Mouse (Mus musculus): ENCODE results near the gene Polr2e. TPM values are rescaled to one million over a fixed set of nuclear protein-coding genes. Genes with fewer than 3 reads are reported as not detected.

The Polr2e gene
- 141 and 153 TPM in 2 replicates for polyA plus RNA-seq (2015; fragmentation: Nextera tagmentation; extraction: Ambion mirVana)

- WGBS = 0% methylated on average over 40 of the region's 40 CpGs
- Histone ChIP-seq H3K9me3 (no peaks in the 10 kb centered on the region), H3K4me3 (peak within 1 kb of the TSS; percentile 86), H3K9ac (peak within 1 kb of the TSS; percentile 86), H3K27ac (replicated peaks) (peak within 1 kb of the TSS; percentile 71), H3K27me3 (no peaks in the 10 kb centered on the region), H3K4me2 (peak within 1 kb of the TSS; percentile 89), H3K36me3 (peaks cover 37% of the 10 kb centered on the region), H3K4me1 (replicated peaks) (peaks cover 26% of the 10 kb centered on the region)
- peak; percentile 96 for ATAC-seq (ENCODE audit: low read depth)
Observed at GRCm38 (mm10) chr10:80039559-80039979, at the start of gene Polr2e. Gene Polr2e, minus strand, starts transcription at chr10:80039795.

GRCm38 (mm10) chr10:80089146-80089545, 49.6 kb upstream of the Polr2e start:
- Histone ChIP-seq H3K9me3 (no peaks in the 10 kb centered on the region), H3K4me3 (no peak overlapping the region), H3K36me3 (peaks cover 11% of the 10 kb centered on the region), H3K4me1 (replicated peaks) (peaks cover 4% of the 10 kb centered on the region; the same call in 1 of the 2 replicates), H3K27me3 (no peaks in the 10 kb centered on the region), H3K4me2 (no peak overlapping the region), H3K9ac (no peak overlapping the region), H3K27ac (replicated peaks) (no peak overlapping the region)
- WGBS = 51% methylated on average over 4 of the region's 4 CpGs
- no peak for ATAC-seq (ENCODE audit: low read depth)

GRCm38 (mm10) chr10:80087483-80087882, 47.9 kb upstream of the Polr2e start:
- WGBS = 91% methylated on average over 8 of the region's 8 CpGs
- Histone ChIP-seq H3K4me3 (no peak overlapping the region), H3K4me1 (replicated peaks) (peaks cover 4% of the 10 kb centered on the region; the same call in 1 of the 2 replicates), H3K9ac (no peak overlapping the region), H3K27me3 (no peaks in the 10 kb centered on the region), H3K27ac (replicated peaks) (no peak overlapping the region), H3K9me3 (no peaks in the 10 kb centered on the region), H3K36me3 (peaks cover 28% of the 10 kb centered on the region), H3K4me2 (no peak overlapping the region)
- ATAC-seq (ENCODE audit: low read depth) = no peak

- H3K36me3 ChIP-seq = peaks cover 34% of the 10 kb centered on the region
- no peaks in the 10 kb centered on the region for H3K27me3 ChIP-seq
- H3K9me3 ChIP-seq = no peaks in the 10 kb centered on the region
- H3K9ac ChIP-seq = no peak overlapping the region
- H3K4me2 ChIP-seq = no peak overlapping the region
- no peak overlapping the region for H3K27ac ChIP-seq (replicated peaks)
- ATAC-seq (ENCODE audit: low read depth) = no peak
- no peak overlapping the region for H3K4me3 ChIP-seq
- peaks cover 4% of the 10 kb centered on the region; the same call in 1 of the 2 replicates for H3K4me1 ChIP-seq (replicated peaks)
- WGBS = 83% methylated on average over 3 of the region's 3 CpGs
Observed at GRCm38 (mm10) chr10:80086847-80087246, 47.3 kb upstream of the Polr2e start.

GRCm38 (mm10) chr10:80084817-80085487, 45.4 kb upstream of the Polr2e start:
- Histone ChIP-seq H3K27me3 (no peaks in the 10 kb centered on the region), H3K27ac (replicated peaks) (no peak overlapping the region), H3K4me1 (replicated peaks) (peaks cover 4% of the 10 kb centered on the region; the same call in 1 of the 2 replicates), H3K4me2 (no peak overlapping the region), H3K36me3 (peaks cover 53% of the 10 kb centered on the region), H3K4me3 (no peak overlapping the region), H3K9ac (no peak overlapping the region), H3K9me3 (no peaks in the 10 kb centered on the region)
- no peak for ATAC-seq (ENCODE audit: low read depth)
- 65% methylated on average over 9 of the region's 9 CpGs for WGBS

- Histone ChIP-seq H3K27ac (replicated peaks) (no peak overlapping the region), H3K4me3 (no peak overlapping the region), H3K36me3 (peaks cover 78% of the 10 kb centered on the region), H3K9me3 (no peaks in the 10 kb centered on the region), H3K9ac (no peak overlapping the region), H3K4me1 (replicated peaks) (no peaks in the 10 kb centered on the region), H3K27me3 (no peaks in the 10 kb centered on the region), H3K4me2 (no peak overlapping the region)
- no peak for ATAC-seq (ENCODE audit: low read depth)
- WGBS = 79% methylated on average over 3 of the region's 3 CpGs
Observed at GRCm38 (mm10) chr10:80081075-80081474, 41.5 kb upstream of the Polr2e start.

GRCm38 (mm10) chr10:80080396-80081070, 40.9 kb upstream of the Polr2e start:
- H3K9ac ChIP-seq = no peak overlapping the region
- H3K27ac ChIP-seq (replicated peaks) = no peak overlapping the region
- no peak overlapping the region for H3K4me3 ChIP-seq
- H3K9me3 ChIP-seq = no peaks in the 10 kb centered on the region
- 85% methylated on average over 16 of the region's 16 CpGs for WGBS
- no peak for ATAC-seq (ENCODE audit: low read depth)
- peaks cover 1% of the 10 kb centered on the region; the same call in 1 of the 2 replicates for H3K4me1 ChIP-seq (replicated peaks)
- no peak overlapping the region for H3K4me2 ChIP-seq
- H3K36me3 ChIP-seq = peaks cover 78% of the 10 kb centered on the region
- H3K27me3 ChIP-seq = no peaks in the 10 kb centered on the region

- no peak for ATAC-seq (ENCODE audit: low read depth)
Observed at GRCm38 (mm10) chr10:80078366-80078765, 38.8 kb upstream of the Polr2e start.

GRCm38 (mm10) chr10:80077312-80077711, 37.7 kb upstream of the Polr2e start:
- ATAC-seq (ENCODE audit: low read depth) = no peak
- WGBS = 90% methylated on average over 5 of the region's 5 CpGs

More at GRCm38 (mm10) chr10:80078366-80078765, 38.8 kb upstream of the Polr2e start:
- Histone ChIP-seq H3K4me1 (replicated peaks) (peaks cover 8% of the 10 kb centered on the region; the same call in 1 of the 2 replicates), H3K4me2 (no peak overlapping the region), H3K27ac (replicated peaks) (no peak overlapping the region), H3K36me3 (peaks cover 59% of the 10 kb centered on the region), H3K27me3 (no peaks in the 10 kb centered on the region), H3K9me3 (no peaks in the 10 kb centered on the region), H3K4me3 (no peak overlapping the region), H3K9ac (no peak overlapping the region)
- WGBS = 88% methylated on average over 1 of the region's 1 CpGs

GRCm38 (mm10) chr10:80076386-80076785, 36.8 kb upstream of the Polr2e start:
- Histone ChIP-seq H3K4me2 (no peak overlapping the region), H3K27ac (replicated peaks) (no peak overlapping the region), H3K9ac (no peak overlapping the region), H3K4me1 (replicated peaks) (peaks cover 18% of the 10 kb centered on the region), H3K27me3 (no peaks in the 10 kb centered on the region), H3K4me3 (no peak overlapping the region), H3K36me3 (peaks cover 43% of the 10 kb centered on the region), H3K9me3 (no peaks in the 10 kb centered on the region)
- WGBS = 91% methylated on average over 4 of the region's 4 CpGs
- no peak for ATAC-seq (ENCODE audit: low read depth)

More at GRCm38 (mm10) chr10:80077312-80077711, 37.7 kb upstream of the Polr2e start:
- peaks cover 8% of the 10 kb centered on the region; the same call in 1 of the 2 replicates for H3K4me1 ChIP-seq (replicated peaks)
- peaks cover 49% of the 10 kb centered on the region for H3K36me3 ChIP-seq
- H3K9me3 ChIP-seq = no peaks in the 10 kb centered on the region
- no peak overlapping the region for H3K9ac ChIP-seq
- no peak overlapping the region for H3K4me2 ChIP-seq
- H3K27me3 ChIP-seq = no peaks in the 10 kb centered on the region
- H3K4me3 ChIP-seq = no peak overlapping the region
- no peak overlapping the region for H3K27ac ChIP-seq (replicated peaks)

- WGBS = 40% methylated on average over 1 of the region's 1 CpGs
- Histone ChIP-seq H3K9me3 (no peaks in the 10 kb centered on the region), H3K4me3 (no peak overlapping the region), H3K27ac (replicated peaks) (no peak overlapping the region), H3K9ac (no peak overlapping the region), H3K27me3 (no peaks in the 10 kb centered on the region), H3K36me3 (peaks cover 38% of the 10 kb centered on the region), H3K4me1 (replicated peaks) (peaks cover 21% of the 10 kb centered on the region), H3K4me2 (no peak overlapping the region)
- ATAC-seq (ENCODE audit: low read depth) = no peak
Observed at GRCm38 (mm10) chr10:80075924-80076323, 36.3 kb upstream of the Polr2e start.

- WGBS = 17% methylated on average over 28 of the region's 28 CpGs
- Histone ChIP-seq H3K9me3 (no peaks in the 10 kb centered on the region), H3K4me2 (peak overlapping the region; percentile 31), H3K4me3 (no peak overlapping the region), H3K9ac (no peak overlapping the region), H3K27ac (replicated peaks) (no peak overlapping the region), H3K4me1 (replicated peaks) (peaks cover 21% of the 10 kb centered on the region), H3K27me3 (no peaks in the 10 kb centered on the region), H3K36me3 (peaks cover 29% of the 10 kb centered on the region)
- ATAC-seq (ENCODE audit: low read depth) = no peak
Observed at GRCm38 (mm10) chr10:80074813-80075601, 35.4 kb upstream of the Polr2e start.
